ENCODE assay signal across 12 mouse cellular contexts in genomic region chr8:46149782-46150181, GRCm38 (mm10). TPM values are rescaled to one million over a fixed set of nuclear protein-coding genes. Genes with fewer than 3 reads are reported as not detected.
A peak's percentile ranks its signal among the peaks of the same experiment; 100 is the strongest.
DNase-seq lines count a peak whose midpoint lies in the region; TF ChIP-seq lines count a peak whose summit lies in the region.
"Had no signal": no experiment of that assay in that cellular context is flagged by ENCODE, and none has a peak within 500 bp of the region (broad histone marks: within the 10 kb centered on the region; RNA-seq: fewer than 3 reads in every experiment).

No protein-coding gene starts in this region.

- intact Hi-C loops in left cerebral cortex, adult 2 months (cut with DNase I), result loop anchor here (5.0 kb wide), 1 partner anchor 152 kb away; the partner anchor contains the start of gene Lrp2bp
- intact Hi-C loops in left cerebral cortex, postnatal 10 days (cut with DNase I), result loop anchor here (10.0 kb wide), 1 partner anchor 145 kb away; the partner anchor contains the start of gene Ankrd37

- H3K4me3 ChIP-seq in left cerebral cortex, adult 2 months, result no peak overlapping the region
- H3K4me3 ChIP-seq: embryonic facial prominence, embryonic 12.5 days; forebrain, embryonic 15.5 days; limb, embryonic 13.5 days had no signal

- no peak overlapping the region for H3K27ac ChIP-seq in left cerebral cortex, adult 2 months
- H3K27ac ChIP-seq: embryonic facial prominence, embryonic 12.5 days; forebrain, embryonic 15.5 days; limb, embryonic 13.5 days had no signal

- peak; percentile 43 for DNase-seq in cerebellum, adult 9-11 months
- DNase-seq in cerebellum, postnatal 4 days (ENCODE audit: low spot score in 2 of 2), result no peak
- no peak for DNase-seq in left cerebral cortex, adult 2 months (ENCODE audit: extremely low spot score in 1 of 2, low spot score in 2 of 2)
- DNase-seq in left cerebral cortex, postnatal 10 days (ENCODE audit: extremely low spot score in 1 of 2, low spot score in 2 of 2), result no peak
- peak; percentile 56 for DNase-seq in 3T3-L1 (ENCODE audit: low read depth, low spot score)
- peak; percentile 9 for DNase-seq in T-cell, adult 2 months (ENCODE audit: low spot score)
- DNase-seq in right cerebral cortex, postnatal 4 days, result no peak
- DNase-seq in urinary bladder, adult 2 months (ENCODE audit: low spot score), result no peak
- DNase-seq: kidney, adult 9 months had no signal

- TF ChIP-seq CTCF in left cerebral cortex, adult 2 months (IDR thresholded peaks at IDR 0.05), result peak; percentile 24

RNA-seq across cellular contexts. Expression of gene Cfap97, which starts 1.8 kb away (rescaled TPM):
- 10 to 100 TPM; 21.6 to 22.4 TPM for total RNA-seq in left cerebral cortex, adult 2 months (2021)
- total RNA-seq in left cerebral cortex, postnatal 10 days (2021), result 10 to 100 TPM; 16.6 to 17.3 TPM
- polyA plus RNA-seq in urinary bladder, adult 2 months (2012; rRNA removed), result 11.4 and 12.8 TPM in 2 replicates

RNA-seq across cellular contexts. Expression of gene Snx25, which starts 2.2 kb away (rescaled TPM):
- total RNA-seq in left cerebral cortex, adult 2 months (2021), result 10 to 100 TPM; 45.7 to 48.0 TPM
- 10 to 100 TPM; 38.2 to 42.7 TPM for total RNA-seq in left cerebral cortex, postnatal 10 days (2021)
- polyA plus RNA-seq in urinary bladder, adult 2 months (2012; rRNA removed), result 9.5 and 9.9 TPM in 2 replicates

Comparison
In these comparisons a context has a peak if more than half of its experiments do, and no peak if none do; other contexts are left out.
1. DNase-seq: peak in cerebellum, adult 9-11 months (single experiment), 3T3-L1 (single experiment) and T-cell, adult 2 months (single experiment); none in cerebellum, postnatal 4 days (0 of 2), left cerebral cortex, adult 2 months (0 of 2), left cerebral cortex, postnatal 10 days (0 of 2), right cerebral cortex, postnatal 4 days (single experiment) and urinary bladder, adult 2 months (single experiment).